Mouse (Mus musculus) heart, embryonic 12.5 days (tissue): ENCODE results near the gene Gse1. TPM values are rescaled to one million over a fixed set of nuclear protein-coding genes. Genes with fewer than 3 reads are reported as not detected.

Experiments used
- ATAC-seq: fragments of 200-750 bp; cut with Nextera tagmentation; 2 replicates; pipeline ENCODE4 v1.8.0; 2017; ENCODE audit warnings: moderate TSS enrichment, moderate library complexity; ENCODE audit not compliant: insufficient number of reproducible peaks, low FRiP score
- H3K27ac ChIP-seq: fragments of 300-500 bp; sonication (generic); 2 replicates; pipeline ENCODE4 v1.5.1; 2016; ENCODE audit warnings: mild to moderate bottlenecking, moderate library complexity; ENCODE audit not compliant: poor library complexity, severe bottlenecking
- H3K27me3 ChIP-seq: fragments of 300-500 bp; sonication (generic); replicated peaks from 2 replicates; pipeline ENCODE4 v1.6.1; 2016; ENCODE audit warnings: mild to moderate bottlenecking, moderate library complexity
- H3K36me3 ChIP-seq: fragments of 300-500 bp; sonication (generic); 2 replicates; pipeline ENCODE4 v1.6.1; 2016; ENCODE audit warnings: mild to moderate bottlenecking, moderate library complexity
- H3K4me1 ChIP-seq: fragments of 300-500 bp; sonication (generic); replicated peaks from 2 replicates; pipeline ENCODE4 v1.6.1; 2016; ENCODE audit warnings: mild to moderate bottlenecking
- H3K4me2 ChIP-seq: fragments of 300-500 bp; sonication (generic); 2 replicates; pipeline ENCODE4 v1.6.1; 2016; ENCODE audit warnings: mild to moderate bottlenecking, moderate library complexity
- H3K4me3 ChIP-seq: fragments of 300-500 bp; sonication (generic); 2 replicates; pipeline ENCODE4 v1.5.1; 2016; ENCODE audit warnings: mild to moderate bottlenecking
- H3K9ac ChIP-seq: fragments of 300-500 bp; sonication (generic); 2 replicates; pipeline ENCODE4 v1.6.1; 2016; ENCODE audit warnings: mild to moderate bottlenecking, moderate library complexity
- H3K9me3 ChIP-seq: fragments of 300-500 bp; sonication (generic); replicated peaks from 2 replicates; pipeline ENCODE4 v1.6.1; 2016; ENCODE audit warnings: mild to moderate bottlenecking, moderate library complexity
- WGBS: fragments of 180-500 bp; shearing (Covaris S2); methylation state at CpG from one replicate; pipeline ENCODE4 v1.1.7; 2016; 5-methylcytosine and 5-hydroxymethylcytosine counted together
- polyA plus RNA-seq: library from polyadenylated mRNA; unstranded; fragments of >200 nt; fragmentation: Nextera tagmentation; extraction: Ambion mirVana; gene quantifications from 2 replicates; pipeline ENCODE4 v1.2.1, GENCODE M21; 2016

Gse1 gene
- polyA plus RNA-seq, 1 experiment from 2014 or later = 14.0 TPM

DNA sequence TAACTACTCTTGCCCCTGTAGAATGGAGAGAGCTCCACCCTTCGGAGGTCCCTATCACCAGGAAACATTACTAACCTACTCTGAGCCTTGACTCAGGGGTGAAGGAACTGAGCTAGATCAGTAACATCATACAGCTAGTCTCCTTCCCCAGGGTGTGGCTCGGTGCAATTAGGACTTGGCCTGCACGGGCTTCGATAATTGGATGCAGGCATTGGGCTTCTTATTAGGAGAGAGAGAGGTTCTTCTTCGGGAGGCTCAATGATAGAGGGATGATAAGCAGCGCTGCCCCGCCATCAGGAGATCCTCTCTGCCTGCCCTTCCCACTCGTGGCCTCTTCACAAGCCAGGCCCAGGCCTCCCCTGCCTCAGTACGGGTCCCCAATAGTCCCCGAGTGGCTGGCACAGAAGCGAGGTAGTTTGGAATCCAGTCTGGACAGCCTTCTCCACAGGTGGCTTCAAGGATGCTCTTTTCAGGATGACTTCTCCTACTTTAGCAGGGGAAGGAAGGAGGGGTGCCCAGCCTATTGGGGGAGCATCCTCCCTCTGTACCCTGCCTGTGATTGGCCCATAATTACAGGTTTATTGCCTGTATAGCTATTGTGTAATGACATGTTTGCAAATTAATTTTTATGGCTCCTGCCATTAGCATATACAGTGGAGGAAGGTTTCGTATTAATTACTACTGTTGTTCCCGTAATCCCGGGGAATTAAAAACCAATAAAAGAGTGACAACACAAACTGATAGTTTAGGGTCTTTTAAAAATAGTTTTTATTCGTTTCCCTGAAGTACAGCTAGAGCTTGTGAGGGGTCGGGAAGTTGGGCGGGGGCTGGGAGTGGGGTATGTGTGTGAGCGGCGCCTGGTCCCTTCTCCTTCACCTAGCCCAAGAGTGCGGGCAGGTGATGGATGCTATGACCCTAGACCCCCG is 257.6 kb downstream of the Gse1 start:
- peaks cover 44% of the 10 kb centered on the region for H3K4me1 ChIP-seq
- H3K27me3 ChIP-seq = no peaks in the 10 kb centered on the region

GRCm38 (mm10) chr8:120486477-120487376 is 258.5 kb downstream of the Gse1 start:
- H3K27me3 ChIP-seq = no peaks in the 10 kb centered on the region
- 2% methylated on average over 50 of the region's 50 CpGs for WGBS
- no peaks in the 10 kb centered on the region for H3K36me3 ChIP-seq
- peak overlapping the region; percentile 95 for H3K9ac ChIP-seq
- H3K4me1 ChIP-seq = peaks cover 54% of the 10 kb centered on the region
- H3K27ac ChIP-seq = peak overlapping the region; percentile 94
- no peaks in the 10 kb centered on the region for H3K9me3 ChIP-seq
- ATAC-seq = peak; percentile 23
- H3K4me2 ChIP-seq = peak overlapping the region; percentile 92
- H3K4me3 ChIP-seq = peak overlapping the region; percentile 91

More for the DNA sequence above, 257.6 kb downstream of the Gse1 start:
- no peaks in the 10 kb centered on the region for H3K36me3 ChIP-seq
- no peaks in the 10 kb centered on the region for H3K9me3 ChIP-seq
- peak overlapping the region; percentile 92 for H3K4me2 ChIP-seq
- ATAC-seq = no peak
- no peak overlapping the region for H3K27ac ChIP-seq
- WGBS = 37% methylated on average over 21 of the region's 21 CpGs
- H3K9ac ChIP-seq = peak overlapping the region; percentile 95; the same call in 1 of the 2 replicates
- peak overlapping the region; percentile 91 for H3K4me3 ChIP-seq

DNA sequence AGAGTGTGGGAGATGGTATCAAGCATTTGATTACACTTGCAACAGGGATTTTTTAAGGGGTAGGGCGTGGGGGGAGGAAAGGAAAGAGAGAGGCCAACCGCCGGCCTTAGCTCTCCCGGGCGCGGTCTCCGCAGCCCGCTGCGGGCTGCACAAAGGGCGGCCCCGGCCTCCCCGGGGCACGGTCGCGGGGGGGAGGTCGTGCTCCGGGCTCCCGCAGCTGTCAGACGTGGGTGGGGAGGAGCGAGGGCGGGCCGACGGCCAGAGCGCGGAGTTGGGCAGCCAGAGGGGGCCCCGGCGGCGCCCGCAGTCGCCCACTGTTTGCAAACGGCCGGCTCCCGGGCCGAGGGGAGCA is 259.1 kb downstream of the Gse1 start:
- H3K27me3 ChIP-seq = no peaks in the 10 kb centered on the region
- H3K27ac ChIP-seq = peak overlapping the region; percentile 94
- peak overlapping the region; percentile 92 for H3K4me2 ChIP-seq
- H3K36me3 ChIP-seq = no peaks in the 10 kb centered on the region
- peak; percentile 40 for ATAC-seq
- peak overlapping the region; percentile 91 for H3K4me3 ChIP-seq
- H3K9ac ChIP-seq = peak overlapping the region; percentile 95
- WGBS = under 1% methylated on average over 34 of the region's 34 CpGs
- peaks cover 60% of the 10 kb centered on the region for H3K4me1 ChIP-seq
- H3K9me3 ChIP-seq = no peaks in the 10 kb centered on the region

GRCm38 (mm10) chr8:120487729-120488510 is 259.7 kb downstream of the Gse1 start:
- peak overlapping the region; percentile 91 for H3K4me3 ChIP-seq
- peak; percentile 64 for ATAC-seq
- H3K9me3 ChIP-seq = no peaks in the 10 kb centered on the region
- peak overlapping the region; percentile 92 for H3K4me2 ChIP-seq
- H3K27ac ChIP-seq = peak overlapping the region; percentile 94
- H3K4me1 ChIP-seq = peaks cover 65% of the 10 kb centered on the region
- H3K36me3 ChIP-seq = no peaks in the 10 kb centered on the region
- WGBS = under 1% methylated on average over 55 of the region's 55 CpGs
- no peaks in the 10 kb centered on the region for H3K27me3 ChIP-seq
- H3K9ac ChIP-seq = peak overlapping the region; percentile 95

GRCm38 (mm10) chr8:120488636-120489131 is 260.4 kb downstream of the Gse1 start:
- H3K27ac ChIP-seq = peak overlapping the region; percentile 94
- H3K9me3 ChIP-seq = no peaks in the 10 kb centered on the region
- under 1% methylated on average over 25 of the region's 25 CpGs for WGBS
- H3K4me3 ChIP-seq = peak overlapping the region; percentile 91
- H3K27me3 ChIP-seq = no peaks in the 10 kb centered on the region
- no peak for ATAC-seq
- peaks cover 72% of the 10 kb centered on the region for H3K4me1 ChIP-seq
- peak overlapping the region; percentile 95 for H3K9ac ChIP-seq
- H3K36me3 ChIP-seq = no peaks in the 10 kb centered on the region
- peak overlapping the region; percentile 92 for H3K4me2 ChIP-seq

GRCm38 (mm10) chr8:120489142-120489754 is 261.0 kb downstream of the Gse1 start:
- H3K4me1 ChIP-seq = peaks cover 72% of the 10 kb centered on the region
- no peak for ATAC-seq
- under 1% methylated on average over 73 of the region's 73 CpGs for WGBS
- no peaks in the 10 kb centered on the region for H3K27me3 ChIP-seq
- H3K27ac ChIP-seq = peak overlapping the region; percentile 94
- H3K4me2 ChIP-seq = peak overlapping the region; percentile 92
- no peaks in the 10 kb centered on the region for H3K36me3 ChIP-seq
- H3K9ac ChIP-seq = peak overlapping the region; percentile 95
- peak overlapping the region; percentile 91 for H3K4me3 ChIP-seq
- no peaks in the 10 kb centered on the region for H3K9me3 ChIP-seq

GRCm38 (mm10) chr8:120489771-120490281 is 261.6 kb downstream of the Gse1 start:
- WGBS = 2% methylated on average over 15 of the region's 15 CpGs
- Histone ChIP-seq H3K27me3 (no peaks in the 10 kb centered on the region), H3K27ac (peak overlapping the region; percentile 94), H3K9ac (peak overlapping the region; percentile 95), H3K4me3 (peak overlapping the region; percentile 91), H3K4me1 (peaks cover 72% of the 10 kb centered on the region), H3K9me3 (no peaks in the 10 kb centered on the region), H3K4me2 (peak overlapping the region; percentile 92), H3K36me3 (no peaks in the 10 kb centered on the region)
- ATAC-seq = no peak

DNA sequence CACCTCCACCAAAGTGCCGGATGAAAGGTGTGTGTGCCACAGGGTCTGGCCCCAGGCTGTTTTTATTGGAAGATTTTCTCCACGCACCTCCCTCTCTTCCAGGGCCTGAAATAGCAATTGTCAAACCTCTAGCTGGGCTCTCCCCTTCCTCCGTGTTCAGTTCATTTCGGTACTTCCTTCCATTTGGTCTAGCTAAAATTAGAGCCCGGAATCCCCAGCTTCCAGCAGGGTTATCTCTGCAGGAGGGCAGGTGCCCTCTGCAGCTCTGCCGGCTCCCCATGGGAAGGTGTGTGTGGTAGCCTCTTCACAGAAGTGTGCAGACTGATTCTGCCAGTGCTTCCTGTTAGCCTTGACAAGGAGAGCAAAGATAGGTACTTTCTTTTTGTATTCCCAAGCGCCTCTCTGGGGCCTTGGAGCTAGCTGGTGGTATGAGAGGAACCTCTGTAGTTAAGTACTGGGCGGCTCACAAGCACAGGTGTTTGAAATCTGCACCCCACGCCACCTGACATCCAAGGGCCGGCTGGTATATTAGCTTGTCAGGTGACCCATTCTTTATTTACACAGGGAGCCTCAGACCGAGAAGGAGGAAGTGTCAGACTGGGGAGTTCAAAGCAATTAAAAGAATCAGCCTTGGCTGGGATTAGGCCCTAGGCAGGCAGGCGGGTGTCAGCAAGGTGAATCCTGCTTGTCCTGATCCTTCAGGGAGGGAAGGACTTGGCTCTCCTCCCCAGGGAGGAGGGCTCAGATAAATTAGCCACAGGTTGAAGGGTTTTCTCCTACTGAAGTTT is 262.3 kb downstream of the Gse1 start:
- Histone ChIP-seq H3K9ac (peak overlapping the region; percentile 95), H3K27ac (peak overlapping the region; percentile 94), H3K27me3 (no peaks in the 10 kb centered on the region), H3K4me1 (peaks cover 72% of the 10 kb centered on the region), H3K4me3 (peak overlapping the region; percentile 91), H3K4me2 (peak overlapping the region; percentile 92), H3K36me3 (no peaks in the 10 kb centered on the region), H3K9me3 (no peaks in the 10 kb centered on the region)
- WGBS = 11% methylated on average over 12 of the region's 12 CpGs
- ATAC-seq = no peak

DNA sequence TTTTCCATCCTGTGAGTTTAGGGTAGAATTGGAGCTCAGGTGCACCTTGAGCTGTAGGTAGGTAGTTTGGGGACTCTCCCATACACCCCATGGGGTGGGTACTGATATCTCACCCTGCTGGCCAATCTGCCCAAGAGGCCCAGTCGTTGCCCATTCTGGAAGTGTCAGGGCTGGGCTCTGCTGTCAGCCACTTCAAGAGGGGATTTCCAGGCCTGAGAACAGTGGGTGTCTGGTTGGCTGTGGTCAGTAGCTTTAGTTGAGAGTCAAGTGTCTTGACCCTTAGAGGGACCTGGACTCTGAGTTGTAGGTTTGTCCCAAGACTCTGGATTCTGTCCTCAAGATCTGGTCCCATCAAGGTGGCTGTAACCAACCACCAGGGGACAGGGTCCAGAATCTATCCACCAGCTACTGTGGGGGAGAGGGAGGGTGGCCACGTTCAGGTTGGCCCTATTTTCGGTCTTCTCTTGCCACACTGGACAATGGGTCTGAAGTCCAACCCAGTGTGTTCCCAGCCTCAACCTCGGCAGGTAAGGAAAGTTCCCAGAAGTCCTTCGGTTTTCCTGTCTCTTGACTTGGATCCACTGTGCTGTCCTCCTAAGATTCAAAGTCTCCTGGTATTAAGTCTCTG is 263.0 kb downstream of the Gse1 start:
- H3K4me1 ChIP-seq = peaks cover 72% of the 10 kb centered on the region
- no peaks in the 10 kb centered on the region for H3K27me3 ChIP-seq
- 55% methylated on average over 5 of the region's 5 CpGs for WGBS
- H3K9me3 ChIP-seq = no peaks in the 10 kb centered on the region
- H3K36me3 ChIP-seq = no peaks in the 10 kb centered on the region
- peak overlapping the region; percentile 95; the same call in 1 of the 2 replicates for H3K9ac ChIP-seq
- H3K27ac ChIP-seq = peak overlapping the region; percentile 94; the same call in 1 of the 2 replicates
- peak overlapping the region; percentile 91 for H3K4me3 ChIP-seq
- no peak for ATAC-seq
- H3K4me2 ChIP-seq = peak overlapping the region; percentile 92
